Mouse (Mus musculus) lung, adult 18-20 months (tissue): ENCODE results near the gene Hdgf.
"Not testable (repeated sequence)": the region's sequence is repeated elsewhere in the genome, so short reads cannot be mapped to it uniquely, and the experiment has no call there.

ENCODE experiments used
- DNase-seq, 2 experiments: peaks; one replicate each; pipeline ENCODE4 v3.0.0; 2022; ENCODE audit warnings: mixed read lengths in 2 of 2

Hdgf gene

DNA sequence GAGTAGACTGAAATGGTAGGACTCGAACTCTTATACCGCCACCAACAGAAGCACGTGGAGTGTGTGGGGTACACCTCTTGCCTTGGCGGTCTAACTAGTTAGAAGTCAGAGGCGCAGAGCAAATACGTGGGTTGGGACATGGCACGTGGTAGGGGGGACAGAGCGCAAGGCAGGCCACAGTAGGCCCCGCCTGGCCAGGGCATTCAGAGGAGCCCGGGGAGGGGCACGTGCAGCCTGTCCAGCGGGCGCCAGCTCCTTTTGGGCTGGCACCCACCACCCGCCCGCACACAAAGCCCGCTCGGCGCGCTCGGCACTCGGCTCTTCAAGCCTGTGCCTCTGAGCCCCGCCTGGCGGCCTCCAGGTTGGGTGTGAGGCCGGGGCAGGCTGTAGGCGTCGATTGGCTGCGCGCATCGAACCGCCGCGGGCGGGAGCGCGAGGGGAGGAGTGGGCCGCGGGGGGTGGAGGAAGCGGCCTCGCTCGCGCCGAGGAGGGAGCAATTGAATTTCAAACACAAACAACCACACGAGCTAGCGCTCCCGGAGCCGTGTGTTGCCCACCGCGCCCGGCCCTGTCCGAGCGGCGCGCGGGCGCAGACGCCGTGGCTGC is at the start of gene Hdgf:
Gene Hdgf, plus strand, starts transcription at position 442 of the 606 bp plus-strand sequence.
- DNase-seq, result peak; percentile 95 to 97

DNA sequence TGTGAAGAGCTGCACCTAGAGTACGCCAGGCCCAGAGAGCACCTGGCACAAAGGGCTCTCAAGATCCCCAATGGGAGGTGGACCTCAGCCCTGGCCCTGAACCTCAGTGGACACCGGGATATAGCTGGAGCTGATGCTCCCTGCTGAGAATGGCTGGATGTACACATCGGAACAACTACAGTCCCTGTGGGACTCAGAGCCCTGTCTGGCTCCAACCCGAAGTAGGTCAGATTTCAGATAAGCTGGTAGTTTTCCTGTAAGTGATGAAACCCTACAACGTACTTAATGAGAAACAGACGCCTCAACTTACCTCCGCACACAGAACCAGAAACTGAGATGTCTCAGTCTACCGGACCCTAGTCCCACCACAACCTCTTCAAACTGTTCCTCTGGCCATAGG is 48.5 kb upstream of the Hdgf start:
- no peak for DNase-seq

DNA sequence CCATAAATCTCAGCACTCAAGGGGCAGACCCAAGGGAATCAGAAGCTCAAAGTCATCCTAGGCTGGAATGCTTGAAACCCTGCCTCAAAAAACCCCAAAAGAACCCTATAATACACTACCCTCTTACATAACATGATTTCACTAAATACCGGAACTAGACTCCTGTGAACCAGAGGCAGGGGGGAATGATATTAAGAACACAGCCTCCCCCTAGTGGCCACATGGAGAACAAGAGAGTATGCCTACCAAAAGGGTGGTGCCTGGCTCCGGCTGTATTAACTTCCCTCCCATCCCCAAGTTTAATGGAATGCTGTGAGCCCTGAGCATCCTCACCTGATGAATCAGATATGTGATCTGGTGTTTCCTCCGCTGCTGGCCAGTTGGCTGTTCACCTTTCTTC is 46.3 kb upstream of the Hdgf start:
- DNase-seq, result peak; percentile 61 to 62

DNA sequence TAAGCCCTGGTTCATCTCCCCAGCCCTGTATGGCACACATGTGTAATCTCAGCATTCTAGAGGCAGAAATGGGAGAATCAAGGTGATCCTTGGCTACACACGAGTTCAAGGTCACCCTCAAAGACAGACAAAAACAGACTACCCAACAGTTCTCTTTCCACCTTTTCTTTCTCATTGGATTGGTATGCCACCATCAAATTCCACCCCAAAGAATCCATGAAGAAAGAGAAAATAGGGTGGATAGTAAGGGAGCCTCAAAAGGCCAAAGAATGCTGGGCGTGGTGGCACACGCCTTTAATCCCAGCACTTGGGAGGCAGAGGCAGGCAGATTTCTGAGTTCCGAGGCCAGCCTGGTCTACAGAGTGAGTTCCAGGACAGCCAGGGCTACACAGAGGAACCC is 42.0 kb upstream of the Hdgf start:
- DNase-seq, result not testable (repeated sequence)

DNA sequence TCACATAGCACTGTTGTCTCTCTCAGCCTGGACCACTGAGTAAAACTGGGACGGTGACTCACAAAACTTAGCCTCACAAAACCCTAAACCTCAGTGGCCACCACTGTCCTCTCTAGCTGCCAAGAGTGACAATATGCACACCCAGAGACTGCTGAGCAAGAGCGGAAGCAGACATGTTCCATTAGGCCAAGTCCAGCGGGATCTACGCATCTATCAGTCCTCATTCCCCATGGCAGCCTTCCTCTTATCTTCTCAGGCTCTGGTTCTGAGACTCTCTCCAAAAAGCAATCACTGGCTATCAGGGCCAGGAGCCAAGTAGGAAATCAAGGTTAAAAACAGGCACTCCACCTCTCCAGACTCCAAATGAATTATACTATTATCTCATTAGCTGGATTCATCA is 28.4 kb upstream of the Hdgf start:
- DNase-seq, result no peak

DNA sequence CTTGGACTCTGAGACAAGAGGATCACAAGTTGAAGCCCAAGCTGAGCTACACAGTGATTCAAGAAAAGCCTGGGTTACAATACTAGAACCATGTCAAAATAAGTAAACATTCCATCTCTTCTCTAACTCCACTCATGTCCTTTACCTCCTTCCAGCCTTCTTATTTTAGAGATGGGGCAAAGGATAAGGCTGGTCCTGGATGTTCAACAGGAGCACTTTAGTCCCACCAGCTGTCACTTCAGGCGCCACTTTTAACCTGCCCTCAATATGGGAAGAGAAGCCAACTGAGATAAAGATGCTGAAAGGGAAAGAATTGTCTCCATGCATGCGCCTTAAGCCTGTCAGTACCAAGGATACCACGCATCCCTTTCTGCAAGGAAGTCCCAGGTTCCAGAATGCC is 21.8 kb upstream of the Hdgf start:
- no peak for DNase-seq

DNA sequence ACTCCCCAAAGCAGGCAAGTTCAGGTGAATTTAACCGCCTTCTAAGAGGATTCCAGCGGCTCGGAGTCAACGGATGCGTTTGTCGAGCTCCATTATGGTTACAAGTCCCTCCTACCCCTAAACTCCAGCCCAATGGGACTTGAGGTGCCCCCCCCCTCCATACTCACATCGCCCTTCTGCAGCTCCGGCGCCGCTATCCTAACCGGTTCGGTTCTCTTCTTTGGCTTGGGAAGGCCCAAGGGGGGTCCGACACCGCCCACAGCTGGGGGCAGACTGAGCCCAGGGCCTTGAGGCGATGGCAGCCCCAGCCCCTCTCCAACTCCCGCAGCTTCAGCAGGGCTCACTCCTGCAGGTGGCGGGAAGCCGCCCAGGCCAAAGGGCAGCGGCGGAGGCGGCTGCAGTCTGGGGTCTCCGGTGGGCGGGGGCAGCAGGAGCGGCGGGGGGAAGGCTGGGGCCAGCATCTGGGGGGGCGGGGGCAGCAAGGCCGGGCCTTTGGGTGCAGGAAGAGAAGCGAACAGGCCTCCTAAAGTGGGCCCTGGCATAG is 21.3 kb upstream of the Hdgf start:
- DNase-seq, result peak; percentile 21 to 24

DNA sequence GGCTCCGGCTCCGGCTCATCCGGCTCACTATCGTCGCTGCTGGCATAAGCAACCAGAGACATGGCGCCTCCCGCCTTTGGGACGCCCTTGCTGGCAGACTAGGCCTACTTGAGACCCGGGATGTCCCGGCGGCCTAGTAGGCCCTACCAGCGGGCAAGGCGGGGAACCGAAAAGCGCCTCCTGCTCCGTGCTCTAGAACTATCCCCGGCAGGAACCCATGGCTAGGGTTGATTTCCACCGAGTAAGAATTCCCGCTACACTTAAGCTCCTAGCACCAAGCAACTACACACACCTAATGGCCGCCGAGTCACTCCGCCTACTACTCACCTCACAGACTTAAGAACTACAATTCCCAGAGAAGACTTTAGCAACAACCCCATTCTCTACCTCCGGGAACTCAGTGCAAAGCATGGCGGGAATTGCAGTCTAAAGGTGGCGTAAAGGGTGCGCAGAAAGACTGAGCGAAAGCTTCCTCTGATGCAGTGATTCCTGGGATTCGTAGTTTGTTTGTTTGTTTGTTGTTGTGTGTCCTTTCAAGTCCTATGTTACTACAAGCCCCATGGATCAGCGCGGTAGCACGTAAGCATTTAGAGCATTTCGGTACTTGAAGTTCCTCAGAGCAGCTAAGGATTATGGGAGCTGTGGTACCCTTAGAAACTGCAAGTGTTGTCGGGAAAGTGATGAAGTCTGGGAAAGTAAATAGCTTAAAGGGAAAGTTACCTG is 20.7 kb upstream of the Hdgf start, which contains the start of gene Prcc:
Gene Prcc, minus strand, starts transcription at position 328 of the 723 bp plus-strand sequence.
- DNase-seq, result peak; percentile 97

DNA sequence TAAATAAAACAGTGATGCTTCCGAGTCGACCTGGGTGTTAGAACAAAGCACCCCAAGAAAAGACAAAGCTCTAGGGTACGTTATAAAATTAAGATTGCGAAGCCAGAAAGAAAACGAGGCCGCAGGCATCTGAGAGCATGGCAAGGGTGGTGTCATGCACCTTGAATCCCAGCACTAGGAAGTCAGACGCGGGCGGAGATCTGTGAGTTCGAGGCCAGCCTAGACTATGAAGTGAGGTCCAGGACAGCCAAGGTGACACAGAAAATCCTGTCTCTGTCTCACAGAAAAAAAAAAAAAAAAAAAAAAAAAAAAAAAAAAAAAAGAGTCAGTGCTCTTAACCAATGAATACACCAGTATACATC is 20.1 kb upstream of the Hdgf start:
- no peak for DNase-seq

DNA sequence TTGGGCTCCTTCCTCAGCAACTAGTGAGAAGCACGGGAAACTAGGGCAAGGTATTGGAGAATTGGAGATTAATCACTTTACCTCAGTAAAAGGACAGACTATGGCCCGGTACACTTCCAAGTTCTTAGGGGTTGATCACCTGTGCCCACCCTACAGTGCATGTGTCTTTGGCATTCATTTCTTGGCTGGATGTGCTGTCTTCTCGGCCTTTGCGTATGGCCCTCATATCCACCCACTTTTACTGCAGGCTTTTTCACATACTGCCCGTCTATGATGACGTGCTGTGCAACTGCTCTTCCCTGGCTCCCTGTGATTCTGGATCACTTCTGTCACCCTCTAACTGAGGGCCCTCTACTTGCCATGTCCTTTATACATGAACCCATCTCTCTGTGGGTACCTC is 19.7 kb upstream of the Hdgf start:
- DNase-seq, result no peak

DNA sequence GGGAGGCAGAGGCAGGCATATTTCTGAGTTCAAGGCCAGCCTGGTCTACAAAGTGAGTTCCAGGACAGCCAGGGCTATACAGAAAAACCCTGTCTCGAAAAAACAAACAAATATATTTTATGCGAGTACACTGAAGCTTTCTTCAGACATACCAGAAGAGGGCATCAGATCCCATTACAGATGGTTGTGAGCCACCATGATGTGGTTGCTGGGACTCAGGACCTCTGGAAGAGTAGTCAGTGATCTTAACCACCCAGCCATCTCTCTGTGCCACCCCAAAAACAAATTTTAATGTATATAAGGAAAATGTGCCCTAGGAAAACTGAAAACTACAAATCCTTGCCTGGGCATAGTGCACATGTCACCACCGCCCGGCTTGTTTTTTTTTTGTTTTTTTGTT is 18.7 kb upstream of the Hdgf start:
- not testable (repeated sequence) for DNase-seq

DNA sequence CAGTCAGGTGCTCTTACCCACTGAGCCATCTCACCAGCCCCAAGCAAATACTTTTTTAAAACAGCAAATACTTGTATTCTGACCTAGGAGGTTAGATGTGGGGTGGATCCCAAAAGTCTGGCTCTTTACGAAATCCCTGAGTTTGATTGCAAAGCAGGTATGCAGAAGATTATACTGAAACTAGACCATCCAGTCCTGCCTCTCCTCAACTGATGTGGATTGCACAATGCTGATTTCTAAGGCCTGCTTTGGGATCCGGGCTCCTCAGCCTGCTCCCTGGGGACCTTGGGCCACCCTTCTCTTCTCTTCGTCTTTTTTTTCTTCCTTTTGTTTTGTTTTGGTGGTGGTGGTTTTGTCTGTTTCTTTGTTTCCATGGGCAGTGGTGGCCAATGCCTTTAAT is 14.6 kb upstream of the Hdgf start:
- DNase-seq, result no peak

DNA sequence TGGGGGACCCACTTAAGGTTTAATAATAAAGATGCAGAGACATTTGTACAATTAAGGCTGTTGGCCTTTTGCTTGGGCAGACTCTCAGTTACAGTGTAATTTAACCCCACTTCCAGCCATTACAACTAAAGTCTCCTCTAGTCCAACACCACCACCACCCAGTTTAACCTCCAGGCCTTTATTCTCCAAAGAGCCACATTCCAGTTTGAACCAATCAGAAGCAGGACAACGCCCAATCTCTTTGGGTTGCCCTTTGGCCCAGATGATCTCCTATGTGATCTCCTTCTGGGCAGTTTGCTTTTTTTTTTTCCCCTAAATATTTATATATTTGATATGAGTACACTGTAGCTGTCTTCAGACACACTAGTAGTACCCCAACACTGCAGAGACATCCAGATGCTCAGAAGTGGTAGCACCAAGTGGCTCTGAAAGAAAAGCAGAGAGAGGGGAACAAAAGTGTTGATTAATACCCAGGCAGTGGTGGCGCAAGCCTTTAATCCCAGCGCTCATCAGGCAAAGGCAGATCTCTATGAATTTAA is 12.7 kb upstream of the Hdgf start:
- no peak for DNase-seq

DNA sequence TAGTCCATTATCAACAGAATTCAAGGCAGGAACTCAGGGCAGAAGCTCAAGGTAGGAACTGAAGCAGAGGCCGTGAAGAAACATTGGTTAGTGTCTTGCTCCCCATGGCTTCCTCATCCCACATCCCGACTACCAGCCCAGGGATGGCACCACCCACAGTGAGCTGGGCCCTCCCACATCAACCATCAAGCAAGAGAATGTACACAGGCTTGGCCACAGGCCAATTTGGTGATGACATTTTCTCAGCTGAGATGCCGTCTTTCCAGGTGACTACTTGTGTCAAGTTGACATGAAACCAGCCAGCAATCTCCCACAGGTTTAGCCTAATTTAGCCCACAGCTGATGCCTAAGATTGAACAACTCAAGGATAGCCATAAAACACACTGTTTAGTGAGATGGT is 6.9 kb upstream of the Hdgf start:
- no peak for DNase-seq

DNA sequence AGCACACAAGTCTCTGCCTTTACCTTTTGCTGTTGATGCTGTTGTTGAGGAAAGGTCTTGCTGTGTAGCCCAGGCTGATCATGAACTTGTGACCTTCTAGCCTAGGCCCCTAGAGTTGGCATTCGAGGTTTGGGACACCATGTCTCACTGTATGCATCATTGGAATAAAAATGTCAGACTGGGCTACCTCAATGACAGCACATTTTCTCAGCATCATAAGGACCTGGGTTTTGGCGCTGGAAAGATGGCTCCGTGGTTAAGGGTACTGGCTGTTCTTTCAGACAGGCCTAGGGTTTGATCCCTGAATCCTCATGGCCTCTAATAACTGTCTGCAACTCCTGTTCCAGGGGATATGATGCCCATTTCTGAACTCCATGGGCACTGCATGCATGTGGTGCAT is 6.3 kb upstream of the Hdgf start:
- DNase-seq, result no peak

DNA sequence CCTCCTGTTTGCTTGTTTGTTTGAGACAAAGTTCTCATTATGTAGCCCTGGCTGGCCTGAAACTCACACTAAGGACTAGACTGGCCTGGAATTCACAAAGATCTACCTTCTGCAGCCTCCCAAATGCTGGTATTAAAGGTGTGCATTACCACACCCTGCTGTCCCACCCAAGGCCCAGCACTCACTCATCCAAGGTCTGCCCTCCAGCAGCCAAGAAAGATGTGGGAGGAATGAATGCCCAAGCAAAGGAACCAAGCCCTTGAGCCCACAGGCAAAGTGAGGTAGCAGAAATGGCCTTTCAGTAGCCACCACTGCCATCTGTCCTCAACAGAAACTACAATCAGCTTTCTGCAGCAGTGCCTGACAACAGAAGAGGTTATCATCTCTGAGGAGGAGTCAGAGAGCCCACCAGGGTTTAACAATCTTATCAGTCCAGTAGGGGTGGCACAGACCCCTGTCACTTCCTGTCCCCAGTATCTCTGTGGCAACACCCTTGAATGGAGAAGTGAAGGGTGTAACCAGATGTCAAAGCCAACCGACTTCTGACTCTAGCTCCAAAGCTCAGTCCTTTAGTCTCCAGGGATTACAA is 5.0 kb upstream of the Hdgf start:
- no peak for DNase-seq

DNA sequence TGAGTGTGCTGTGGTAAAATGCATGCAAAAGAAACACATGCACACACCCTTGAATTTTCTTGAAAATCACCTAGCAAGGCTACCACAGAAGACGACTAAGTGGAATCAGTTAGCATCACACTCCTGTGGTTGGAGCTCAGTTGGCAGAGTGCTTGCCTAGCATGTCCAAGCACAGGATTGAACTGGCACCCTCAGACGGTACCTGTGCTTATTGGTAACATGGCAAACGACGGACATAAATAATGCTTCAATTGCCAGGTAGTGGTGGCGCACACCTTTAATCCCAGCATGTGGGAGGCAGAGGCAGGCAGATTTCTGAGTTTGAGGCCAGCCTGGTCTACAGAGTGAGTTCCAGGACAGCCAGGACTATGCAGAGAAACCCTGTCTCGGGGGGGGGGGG is 4.2 kb upstream of the Hdgf start:
- not testable (repeated sequence) for DNase-seq

DNA sequence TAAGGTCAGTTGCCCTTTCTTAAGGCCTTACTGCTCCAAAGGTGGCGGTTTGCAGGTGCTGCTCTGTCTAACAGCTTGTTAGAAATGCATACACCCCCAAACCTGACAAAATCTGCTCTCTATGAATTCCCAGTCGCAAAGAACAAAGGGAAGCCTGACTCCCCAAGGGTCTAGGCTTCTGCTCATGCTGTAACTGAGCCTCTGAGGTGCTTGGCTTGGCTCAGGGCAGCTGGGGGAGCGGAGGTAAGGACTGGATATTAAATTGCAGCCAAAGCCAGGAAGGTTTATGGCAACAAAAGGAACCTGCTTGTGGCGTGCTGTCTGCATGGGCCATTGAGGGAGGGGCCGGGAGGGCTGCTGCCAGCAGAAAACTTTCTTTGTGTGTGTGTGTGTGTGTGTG is 2.3 kb upstream of the Hdgf start:
- DNase-seq, result no peak

DNA sequence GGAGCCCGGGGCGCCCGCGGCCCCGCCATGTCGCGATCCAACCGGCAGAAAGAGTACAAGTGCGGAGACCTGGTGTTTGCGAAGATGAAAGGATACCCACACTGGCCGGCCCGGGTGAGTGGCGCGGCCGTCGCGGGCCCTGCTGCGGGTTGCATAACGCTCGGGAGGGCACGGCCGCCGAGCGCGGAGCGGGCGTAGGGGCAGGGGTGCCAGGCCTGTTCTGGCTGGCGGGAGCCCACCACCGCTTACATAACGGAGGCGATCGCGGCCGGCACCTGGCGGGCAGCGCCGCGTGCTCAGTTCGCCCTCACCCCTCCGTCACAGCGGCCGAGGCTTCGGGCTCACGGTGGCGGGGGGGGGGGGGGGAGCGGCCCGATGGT is 470 bp downstream of the Hdgf start:
- peak; percentile 36 to 44 for DNase-seq

DNA sequence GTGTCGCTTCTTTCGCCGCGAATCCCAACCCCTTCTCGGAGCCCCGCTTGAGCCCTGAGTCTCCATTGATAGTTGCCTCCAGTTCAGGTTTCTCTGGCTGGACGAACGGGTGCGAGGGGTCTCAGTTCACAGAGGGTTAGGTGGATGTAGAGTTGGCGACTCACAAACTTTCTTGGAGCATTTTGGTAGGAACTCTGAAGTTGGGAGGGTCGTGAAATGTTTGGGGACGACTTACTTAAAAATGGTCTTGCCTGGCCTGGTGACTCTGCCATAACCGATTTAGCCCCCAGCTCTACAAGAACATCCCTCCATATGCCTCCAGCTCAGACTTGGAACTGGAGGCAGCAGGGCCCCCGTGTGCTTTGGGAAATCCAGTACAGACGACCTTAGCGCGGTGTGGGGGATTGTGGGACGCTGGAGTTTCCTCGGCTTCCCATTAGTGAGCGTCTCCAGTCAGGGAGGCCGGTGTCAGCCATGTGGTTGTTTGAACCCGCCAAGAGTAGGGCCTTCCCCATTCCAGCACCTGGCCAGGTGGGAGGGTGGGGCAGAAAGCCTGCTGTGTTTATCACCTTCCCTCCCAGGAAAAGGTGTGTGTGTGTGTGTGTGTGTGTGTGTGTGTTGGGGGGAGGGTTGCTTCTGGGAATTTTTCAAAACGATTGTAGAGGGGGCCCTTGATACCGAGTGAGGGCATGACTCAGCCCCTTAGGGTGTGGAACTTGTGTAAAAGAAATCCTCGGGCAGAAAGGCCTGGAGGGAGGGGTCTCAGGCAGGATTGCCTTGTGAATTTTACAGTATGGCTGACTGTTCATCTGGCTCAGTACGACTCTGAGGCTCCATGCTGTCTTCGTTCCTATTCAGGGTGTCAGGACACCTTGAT is 1.1 kb downstream of the Hdgf start:
- peak; percentile 77 to 87 for DNase-seq

DNA sequence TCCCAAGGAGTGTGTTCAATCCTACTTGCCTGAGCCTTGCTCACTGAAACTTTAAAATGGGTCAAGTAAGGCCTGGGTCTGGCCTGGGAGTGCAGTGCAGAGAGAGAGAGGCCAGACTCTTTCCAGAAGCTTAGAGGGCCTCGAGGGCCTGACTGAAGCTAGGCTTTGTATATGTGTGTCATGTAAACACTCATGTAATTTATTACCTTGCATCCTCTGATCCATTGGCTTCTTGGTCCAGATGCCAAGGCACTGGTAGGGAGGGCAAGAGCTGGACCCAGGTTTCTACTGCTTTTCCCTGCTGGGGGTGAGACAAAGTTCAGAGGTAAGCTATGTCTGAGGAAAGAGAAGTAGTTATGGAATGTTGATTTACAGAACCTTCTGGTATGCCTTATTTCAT is 1.8 kb downstream of the Hdgf start:
- no peak for DNase-seq

DNA sequence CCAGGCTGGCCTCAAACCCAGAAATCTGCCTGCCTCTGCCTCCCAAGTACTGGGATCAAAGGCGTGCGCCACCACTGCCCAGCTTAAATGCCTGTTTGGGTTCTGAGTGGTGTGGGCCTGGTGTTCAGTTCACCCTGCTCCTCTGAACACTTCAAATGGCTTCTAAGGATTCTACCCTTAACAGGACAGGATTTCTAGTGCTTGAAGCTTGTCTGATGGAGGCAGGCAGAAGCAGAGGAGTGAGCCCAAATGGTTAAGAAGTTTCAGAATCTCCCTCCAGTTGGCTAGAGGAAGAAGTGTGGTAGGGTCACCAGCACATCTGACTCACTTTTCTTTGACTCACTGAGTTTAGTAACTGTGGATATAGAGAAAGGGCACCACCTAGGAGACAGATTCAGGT is 3.3 kb downstream of the Hdgf start:
- DNase-seq, result no peak

DNA sequence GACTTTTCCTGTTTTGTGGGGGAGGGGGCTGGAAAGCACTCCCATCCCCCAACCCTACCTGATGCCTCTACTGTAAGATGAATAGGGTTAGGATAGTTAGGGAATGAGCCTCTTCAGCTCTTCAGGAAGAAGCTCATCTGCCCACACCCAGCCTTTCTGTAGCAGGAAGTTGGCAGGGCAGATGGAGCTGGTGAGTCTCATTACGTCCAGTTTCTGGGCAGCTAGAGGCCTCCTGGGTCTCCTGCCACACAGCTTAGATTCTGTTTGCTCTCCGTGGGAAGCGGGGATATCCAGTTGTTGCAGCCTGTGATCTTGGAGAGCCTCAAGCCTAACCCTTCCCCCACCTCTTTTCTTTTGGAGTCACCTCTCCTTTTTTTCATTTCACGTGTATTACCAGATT is 3.8 kb downstream of the Hdgf start:
- peak; percentile 23 to 25 for DNase-seq
